Mouse (Mus musculus): ENCODE measurements at regions not wholly inside any gene's neighbourhood (a gene's known extent, or its start where the extent isn't known, plus 50 kb on each side); places are given as distances from the start of the nearest gene placed in this dataset.

DNA sequence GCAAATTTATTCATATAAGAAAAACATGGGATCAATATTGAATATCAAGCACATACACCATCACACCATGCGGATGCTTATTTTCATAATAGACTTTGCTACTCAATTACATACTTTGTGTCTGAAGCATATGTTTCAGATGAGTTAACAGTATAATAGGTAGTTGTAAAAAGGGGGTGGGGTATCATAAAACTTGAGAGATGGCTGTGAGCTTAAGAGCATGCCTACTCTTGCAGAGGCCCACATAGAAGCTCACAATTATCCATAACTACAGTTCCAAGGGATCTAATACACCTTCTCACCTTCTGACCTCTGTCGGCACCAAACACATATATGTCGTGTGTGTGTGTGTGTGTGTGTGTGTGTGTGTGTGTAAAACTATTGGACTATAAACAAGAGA lies 597.7 kb upstream of the Intu start:
- no peak for TF ChIP-seq CTCF (IDR thresholded peaks at IDR 0.05; ENCODE audit: control insufficient read depth, insufficient read depth, insufficient replicate concordance, low read depth, low read length)
- TF ChIP-seq POLR2A (IDR thresholded peaks at IDR 0.05; ENCODE audit: control insufficient read depth, low read depth, low read length): no peak

Measured in testis, adult 2 months (tissue).